Mouse (Mus musculus): ENCODE results near the gene Fam169b.
"Not testable (repeated sequence)": the region's sequence is repeated elsewhere in the genome, so short reads cannot be mapped to it uniquely, and the experiment has no call there.

Fam169b gene

DNA sequence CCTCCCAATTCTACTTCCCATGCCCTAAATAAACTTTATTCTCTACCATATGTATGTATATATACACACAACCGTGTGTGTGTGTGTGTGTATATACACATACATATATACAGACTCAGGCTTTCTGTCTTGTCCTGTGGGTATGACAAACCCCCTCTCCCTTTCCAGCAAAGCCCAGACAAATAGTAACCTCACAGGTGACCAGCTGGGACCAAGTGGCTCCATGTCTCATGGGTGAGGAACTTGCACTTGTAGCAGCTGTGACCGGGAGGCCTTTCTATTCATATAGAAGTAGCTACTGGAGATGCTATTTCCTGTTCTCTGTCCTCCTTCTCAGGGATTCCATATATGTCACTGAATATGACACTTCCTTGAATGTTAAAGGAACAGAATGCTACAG is 13.9 kb downstream of the Fam169b start:
- DNase-seq, result no peak

DNA sequence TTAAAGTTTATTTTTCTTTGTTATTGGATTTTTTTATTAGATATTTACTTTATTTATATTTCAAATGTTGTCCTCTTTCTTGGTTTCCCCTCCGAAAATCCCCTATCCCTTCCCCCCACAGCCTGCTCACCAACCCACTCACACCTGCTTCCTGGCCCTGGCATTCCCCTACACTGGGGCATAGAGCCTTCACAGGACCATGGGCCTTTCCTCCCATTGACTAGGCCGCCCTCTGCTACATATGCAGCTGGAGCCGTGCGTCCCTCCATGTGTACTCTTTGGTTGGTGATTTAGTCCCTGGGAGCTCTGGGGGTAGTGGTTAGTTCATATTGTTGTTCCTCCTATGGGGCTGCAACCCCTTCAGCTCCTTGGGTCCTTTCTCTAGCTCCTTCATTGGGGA is 14.4 kb downstream of the Fam169b start:
- DNase-seq, result not testable (repeated sequence)

DNA sequence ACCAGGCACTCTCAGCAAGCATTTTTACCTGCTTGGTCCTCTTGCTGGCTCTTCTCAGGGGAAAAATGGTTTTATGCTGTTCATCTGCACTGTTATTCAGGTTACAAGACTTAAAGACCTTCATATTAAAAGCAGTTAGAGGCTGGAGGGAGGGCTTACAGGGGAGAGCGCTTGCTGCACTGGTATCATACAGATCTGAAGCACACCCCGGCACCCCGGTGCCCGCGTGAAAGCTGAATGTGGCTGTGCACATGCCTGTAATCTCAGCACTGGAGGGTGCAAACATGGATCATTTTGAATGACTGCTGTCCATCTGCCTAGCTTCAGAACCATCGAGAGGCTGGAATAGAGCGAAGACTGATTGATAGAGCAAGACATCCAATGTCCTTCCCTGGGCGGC is 15.4 kb downstream of the Fam169b start:
- DNase-seq, result no peak

DNA sequence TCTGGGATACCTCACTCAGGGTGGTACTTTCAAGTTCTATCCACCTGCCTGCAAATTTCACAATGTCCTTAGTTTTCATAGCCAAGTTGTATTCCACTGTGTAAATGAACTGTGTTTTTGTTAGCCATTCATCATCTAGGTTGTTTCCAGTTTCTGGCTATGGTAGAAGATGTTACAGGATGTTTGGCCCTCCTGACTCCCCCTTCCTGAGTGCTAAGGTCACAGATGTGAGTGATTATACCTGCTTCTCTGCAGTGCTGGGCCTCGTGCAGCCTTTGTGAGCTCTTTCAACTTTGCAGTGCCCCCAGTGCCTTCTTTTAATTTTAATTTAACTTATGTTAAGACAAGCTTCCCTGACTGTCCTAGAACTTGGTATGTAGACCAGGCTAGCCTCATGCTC is 18.0 kb downstream of the Fam169b start:
- no peak for DNase-seq

DNA sequence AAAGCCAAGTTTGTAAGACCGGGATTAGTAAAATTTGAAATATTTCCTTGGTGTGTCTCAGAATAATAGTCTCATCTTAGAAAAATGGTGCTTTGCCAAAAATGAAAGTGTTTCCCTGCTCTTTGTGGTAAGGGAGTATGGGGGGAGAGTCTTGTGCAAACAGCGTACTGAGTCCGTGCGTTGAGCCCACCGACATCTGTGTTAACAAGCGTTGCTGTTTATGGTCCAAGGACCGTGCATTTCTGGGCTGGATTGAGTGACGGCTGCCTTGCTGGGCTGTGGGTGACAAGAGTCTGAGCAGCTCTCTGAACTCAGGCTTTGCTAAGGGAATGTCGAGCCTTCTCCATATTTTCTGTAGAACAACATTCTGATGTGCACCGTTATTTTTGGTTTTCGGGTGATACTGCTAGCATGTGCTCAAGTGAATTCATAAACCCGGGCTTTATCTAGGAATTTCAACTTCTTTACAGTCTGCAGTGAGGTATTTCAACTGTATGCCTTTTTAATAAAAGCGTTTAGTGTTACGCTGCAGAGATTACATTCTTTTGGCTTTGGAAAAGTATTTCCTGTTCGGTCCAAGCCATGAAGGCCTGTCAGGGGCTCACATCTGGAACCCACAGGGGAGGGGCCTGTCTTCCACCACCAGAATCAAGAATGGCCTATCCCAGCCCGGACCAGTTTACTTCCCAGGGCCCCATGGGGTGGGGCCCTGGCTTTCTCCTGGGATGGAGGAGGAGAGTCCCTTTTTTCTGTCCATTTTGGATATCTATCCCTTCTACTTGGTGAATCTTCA is 20.6 kb downstream of the Fam169b start:
- peak; percentile 40 for DNase-seq

DNA sequence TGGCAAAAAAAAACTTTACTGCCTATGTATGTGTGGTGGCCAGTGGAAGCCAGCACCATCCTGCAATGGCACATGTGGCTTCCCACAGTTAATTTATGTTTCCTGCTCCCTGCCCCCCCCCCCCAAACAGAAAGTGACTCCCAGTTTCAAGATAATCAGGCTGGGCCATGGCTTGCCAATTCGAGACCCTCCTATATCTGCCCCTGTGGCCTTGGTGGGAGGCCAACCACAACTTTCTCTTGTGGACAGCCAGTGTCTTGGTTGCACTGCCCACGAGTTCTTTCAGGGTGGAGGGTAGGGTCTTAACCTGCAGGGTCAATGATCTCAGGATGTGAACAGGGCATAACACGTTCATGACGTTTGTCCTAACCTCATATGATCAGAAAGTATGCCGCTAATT is 22.8 kb downstream of the Fam169b start:
- no peak for DNase-seq

DNA sequence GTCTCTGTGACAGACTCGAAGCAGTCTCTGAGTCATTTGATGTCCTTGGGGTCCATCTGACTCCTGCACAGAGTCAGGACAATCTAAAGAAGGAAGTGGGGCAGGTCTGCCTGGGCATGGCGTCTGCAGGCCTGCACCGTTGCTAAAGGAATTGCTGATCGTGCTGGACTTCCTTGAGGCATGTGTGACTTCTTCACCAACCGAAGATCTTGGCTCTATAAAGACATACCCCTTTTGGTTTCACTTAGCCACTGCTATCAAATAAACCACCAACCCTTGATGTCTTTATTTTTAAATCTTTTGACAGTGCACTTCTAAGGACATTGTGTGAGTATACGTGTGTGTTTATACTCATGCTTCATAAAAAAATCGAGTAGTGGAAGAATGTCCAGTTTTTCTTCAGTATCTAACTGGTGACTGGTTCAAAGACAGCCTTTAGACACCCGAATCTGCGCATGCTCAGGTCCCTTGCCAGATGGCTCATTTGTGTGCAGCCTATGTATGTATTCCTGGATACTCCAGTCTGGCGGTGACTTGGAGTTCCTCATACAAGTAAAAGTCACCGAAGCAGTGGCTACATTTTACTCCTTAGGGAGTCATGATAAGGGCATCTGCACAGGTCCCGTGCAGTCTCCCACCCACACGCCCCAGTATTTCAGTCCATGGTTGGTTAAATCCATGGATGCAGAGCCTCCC is 24.9 kb downstream of the Fam169b start:
- DNase-seq, result no peak

DNA sequence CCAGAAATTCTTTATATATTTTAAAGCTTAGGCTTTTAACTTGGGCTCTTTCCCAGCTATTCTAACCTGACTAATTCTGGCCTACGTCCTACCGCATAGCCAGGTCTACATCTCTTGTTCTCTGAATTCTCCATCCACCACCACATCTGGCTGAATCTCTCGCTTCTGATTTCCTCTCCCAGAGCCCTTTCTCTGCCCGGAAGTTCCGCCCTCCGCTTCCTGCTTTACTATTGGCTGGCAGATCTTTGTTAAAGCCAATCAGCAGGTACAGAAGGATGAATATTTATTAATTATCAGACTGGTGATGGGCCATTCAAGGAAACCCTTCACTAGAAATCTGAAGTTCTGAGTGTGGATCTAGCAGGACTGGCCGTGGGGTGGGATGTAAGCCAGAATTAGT is 27.5 kb downstream of the Fam169b start:
- peak; percentile 39 for DNase-seq

DNA sequence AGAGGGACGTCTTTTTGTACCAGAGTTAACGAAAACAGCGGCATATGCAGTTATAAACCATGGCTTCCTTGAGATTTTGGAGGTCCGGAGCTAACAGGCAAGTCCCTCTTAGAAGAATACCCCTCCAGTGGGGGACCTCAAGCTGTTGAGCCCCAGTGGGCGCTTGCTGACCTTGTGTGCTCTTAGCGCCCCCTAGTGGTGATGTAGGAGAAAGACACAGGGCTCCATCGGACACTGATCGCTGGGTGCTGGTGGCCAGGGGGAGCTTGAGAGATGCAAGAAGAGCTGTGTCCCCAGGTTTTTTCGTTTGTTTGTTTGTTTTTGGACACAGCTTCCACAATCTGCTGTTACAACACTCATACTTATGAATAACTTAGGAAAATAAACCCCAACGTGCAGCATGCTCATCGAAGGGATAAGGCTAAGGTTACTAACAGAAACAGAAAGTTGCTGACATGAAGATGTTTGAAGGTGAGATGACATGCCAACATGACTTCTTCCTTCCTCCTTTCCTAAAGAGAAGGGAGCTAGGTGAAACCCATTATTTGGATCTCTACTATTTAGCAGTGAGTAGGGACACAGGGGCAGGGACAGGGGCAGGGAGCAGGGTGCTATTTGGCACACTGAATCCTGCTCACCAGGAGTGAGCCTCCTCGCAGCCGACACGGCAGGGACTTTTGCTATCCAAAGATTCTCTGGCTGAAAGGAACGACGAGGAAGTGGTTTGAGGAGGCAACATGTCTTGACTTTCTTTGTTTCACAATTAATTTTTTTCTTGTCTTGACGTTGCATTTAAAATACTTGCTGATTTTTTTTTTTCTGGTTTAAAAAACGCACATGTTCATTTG is 29.2 kb downstream of the Fam169b start:
- DNase-seq, result peak; percentile 80

DNA sequence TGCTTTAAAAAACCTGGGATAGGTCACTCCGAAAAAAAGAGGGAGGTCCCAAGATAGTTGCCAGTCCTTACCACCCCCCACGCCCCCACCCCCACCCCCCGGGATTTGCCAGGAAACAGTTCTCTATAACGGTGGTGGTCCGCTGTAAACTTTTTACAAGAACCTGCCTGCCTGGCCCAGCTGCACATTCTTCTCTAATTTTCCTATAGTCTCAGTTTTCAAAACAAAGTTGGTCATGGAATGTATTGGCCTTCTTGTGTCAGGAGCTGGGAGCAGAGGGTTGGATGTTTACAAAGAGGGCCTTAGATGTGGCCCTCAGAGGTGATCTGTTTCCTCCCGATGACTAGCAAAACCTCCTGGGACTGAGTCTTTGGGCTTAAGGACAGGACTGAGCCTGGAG is 30.0 kb downstream of the Fam169b start:
- DNase-seq, result no peak

DNA sequence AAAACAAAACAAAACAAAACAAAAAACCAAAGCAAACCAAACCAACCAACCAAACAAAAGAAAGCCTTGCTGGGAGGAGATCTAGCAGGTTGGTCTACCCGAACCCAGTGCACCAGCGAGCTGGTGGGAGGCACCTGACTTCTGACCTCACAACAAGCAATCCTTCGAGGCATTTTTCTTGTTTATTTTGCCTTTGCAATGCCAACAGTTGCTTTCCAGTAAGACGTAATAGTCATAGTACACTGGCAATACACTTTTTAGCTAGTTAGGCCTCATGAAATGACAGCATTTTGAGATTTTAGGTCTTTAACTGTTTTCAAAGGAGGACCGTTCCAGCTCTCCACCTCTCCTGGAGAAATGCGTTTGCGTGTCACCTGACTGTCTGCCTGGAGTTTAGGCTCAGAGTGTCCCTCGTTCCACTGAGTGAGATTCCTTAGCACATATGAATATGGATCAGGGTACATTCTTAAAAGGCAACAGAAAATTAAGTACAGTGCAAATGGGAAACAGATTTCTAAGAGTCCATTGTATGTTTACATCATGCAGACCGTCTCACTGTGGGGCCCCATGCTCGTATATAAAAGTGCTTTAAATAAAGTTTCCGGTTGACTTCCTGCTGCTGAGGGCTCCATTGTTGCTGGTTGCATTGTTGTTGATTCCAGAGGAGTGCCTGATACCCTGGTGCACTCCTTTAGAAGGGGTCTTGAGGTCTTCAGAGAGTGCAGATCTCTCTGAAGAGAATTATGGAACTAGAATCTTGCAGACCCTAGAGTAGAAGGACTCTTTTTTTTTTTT is 32.3 kb downstream of the Fam169b start:
- no peak for DNase-seq

DNA sequence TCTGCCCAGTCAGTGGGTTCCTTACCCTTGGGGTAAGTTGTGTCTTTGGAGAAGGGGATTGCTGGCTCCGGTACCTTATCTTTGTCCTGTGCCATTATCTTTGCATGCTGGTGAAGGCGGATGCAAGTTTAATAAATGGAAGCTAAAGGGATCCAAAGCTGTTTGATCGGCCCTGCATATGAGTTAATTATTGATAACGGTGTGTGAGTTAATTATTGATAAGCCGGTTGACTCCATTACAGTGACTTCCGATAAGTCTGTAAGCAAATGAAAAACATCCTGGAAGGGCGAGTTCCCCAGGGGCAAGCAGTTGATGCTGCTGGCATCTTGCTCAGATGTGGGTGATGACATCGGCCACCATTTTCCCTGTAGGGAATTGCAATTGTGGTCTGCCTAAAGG is 33.1 kb downstream of the Fam169b start:
- DNase-seq, result no peak

DNA sequence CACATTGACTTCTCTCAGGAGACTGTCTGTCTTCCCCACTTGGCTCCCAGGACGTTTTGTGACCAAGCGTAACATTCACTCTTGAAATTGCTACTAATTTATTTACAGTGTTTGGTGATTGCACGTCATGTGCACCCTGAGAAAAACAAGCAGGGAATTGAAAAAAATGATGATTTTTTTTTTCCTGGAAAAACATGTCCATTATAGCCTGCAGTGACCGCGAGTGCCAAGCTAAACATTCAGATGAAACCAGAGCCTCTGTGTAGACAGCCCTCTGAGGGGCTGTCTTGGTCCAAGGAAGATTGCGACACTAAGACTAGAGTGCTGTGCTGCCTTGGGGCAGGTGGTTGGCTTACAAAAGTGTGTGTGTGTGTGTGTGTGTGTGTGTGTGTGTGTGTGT is 37.8 kb downstream of the Fam169b start:
- peak; percentile 37 for DNase-seq

DNA sequence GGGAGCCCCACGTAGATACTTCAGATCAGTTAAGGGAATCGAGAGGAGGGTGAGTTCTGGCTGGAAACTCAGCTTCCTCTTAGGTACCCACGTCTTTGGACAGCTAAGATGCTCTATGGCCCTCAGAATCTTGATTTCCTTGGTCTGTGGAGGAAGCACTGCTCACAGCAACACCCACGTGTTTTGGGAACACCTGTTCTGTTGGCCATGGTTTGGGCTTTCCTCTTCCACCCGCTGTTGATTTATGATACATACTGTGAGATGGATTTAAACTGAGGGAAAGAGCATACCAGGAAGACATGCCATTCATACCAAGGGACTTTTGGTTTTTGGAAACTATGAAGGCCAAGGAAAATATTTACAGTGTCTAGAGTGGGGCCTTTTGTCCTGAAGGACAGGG is 38.8 kb downstream of the Fam169b start:
- DNase-seq, result no peak

DNA sequence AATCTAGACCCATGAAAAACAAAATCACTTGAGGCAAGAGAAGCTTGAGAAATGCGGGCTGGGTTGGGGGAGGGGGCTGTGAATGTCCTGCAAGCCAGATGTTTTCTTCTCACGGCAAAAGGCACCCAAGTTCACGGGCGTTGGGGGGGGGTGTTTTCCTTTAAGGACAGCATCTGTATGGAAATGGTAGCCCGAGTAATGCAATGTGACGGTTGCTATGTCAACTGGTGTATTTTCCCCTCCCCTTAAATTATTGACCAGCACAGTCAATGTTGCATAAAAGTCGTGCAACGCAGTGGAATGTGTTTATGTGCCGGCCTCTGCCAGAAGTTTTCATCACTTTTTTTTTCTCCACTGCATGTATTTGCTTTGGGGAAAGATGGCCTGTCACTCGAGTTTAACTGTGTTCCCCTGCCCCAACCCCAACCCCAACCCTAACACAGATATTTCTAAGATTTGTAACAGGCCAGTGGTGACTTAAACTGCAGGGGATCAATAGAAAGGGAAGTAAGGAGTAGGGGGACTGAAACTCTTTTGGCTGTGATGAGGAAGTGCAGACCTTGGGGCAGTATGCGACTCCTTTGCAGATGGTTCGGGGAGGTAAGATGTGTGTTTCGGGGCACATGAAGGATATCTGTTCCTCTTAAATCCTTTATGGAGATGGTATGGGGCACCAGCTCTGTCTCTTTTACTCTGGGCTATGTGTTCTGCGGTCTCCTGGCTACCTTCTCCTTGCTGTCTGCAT is 39.6 kb downstream of the Fam169b start:
- DNase-seq, result peak; percentile 41

DNA sequence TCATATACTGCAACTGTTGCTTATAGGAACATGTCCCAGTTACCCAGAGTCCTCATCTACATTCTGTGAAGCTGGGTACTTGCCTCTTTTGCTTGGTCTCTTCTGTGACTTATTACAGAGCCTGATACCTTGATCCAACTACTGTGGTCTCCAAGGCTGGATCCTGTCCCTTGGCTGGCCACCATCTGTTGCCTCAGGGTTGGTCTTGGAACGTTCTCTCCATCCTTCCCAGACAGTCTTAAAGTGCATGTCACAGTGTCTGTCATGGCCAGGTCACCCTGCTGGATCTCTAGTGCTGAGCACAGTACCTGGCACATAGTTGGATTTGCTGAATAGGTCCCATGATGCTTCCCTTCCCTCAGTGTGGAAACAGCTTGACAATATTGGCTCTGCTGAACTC is 40.6 kb downstream of the Fam169b start:
- no peak for DNase-seq

DNA sequence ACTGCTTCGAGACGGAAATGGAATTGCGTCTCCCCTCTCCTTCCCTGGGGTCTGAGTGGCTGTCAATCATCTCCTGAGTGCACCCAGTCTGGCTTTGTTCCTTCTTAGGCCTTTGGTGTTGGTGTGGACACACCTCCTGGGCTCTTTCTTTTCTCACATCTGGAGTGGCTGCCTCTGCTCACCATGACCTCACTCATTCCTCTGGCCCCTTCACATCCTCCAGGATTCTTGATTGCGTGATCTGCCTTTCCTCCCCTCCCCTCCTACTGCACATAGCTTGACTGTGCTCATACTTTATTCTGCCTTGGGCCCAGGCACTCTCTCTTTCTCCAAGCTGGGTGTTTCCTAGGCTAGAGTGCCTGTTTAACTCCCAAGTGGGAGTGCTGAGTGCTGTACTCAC is 41.4 kb downstream of the Fam169b start:
- DNase-seq, result no peak

DNA sequence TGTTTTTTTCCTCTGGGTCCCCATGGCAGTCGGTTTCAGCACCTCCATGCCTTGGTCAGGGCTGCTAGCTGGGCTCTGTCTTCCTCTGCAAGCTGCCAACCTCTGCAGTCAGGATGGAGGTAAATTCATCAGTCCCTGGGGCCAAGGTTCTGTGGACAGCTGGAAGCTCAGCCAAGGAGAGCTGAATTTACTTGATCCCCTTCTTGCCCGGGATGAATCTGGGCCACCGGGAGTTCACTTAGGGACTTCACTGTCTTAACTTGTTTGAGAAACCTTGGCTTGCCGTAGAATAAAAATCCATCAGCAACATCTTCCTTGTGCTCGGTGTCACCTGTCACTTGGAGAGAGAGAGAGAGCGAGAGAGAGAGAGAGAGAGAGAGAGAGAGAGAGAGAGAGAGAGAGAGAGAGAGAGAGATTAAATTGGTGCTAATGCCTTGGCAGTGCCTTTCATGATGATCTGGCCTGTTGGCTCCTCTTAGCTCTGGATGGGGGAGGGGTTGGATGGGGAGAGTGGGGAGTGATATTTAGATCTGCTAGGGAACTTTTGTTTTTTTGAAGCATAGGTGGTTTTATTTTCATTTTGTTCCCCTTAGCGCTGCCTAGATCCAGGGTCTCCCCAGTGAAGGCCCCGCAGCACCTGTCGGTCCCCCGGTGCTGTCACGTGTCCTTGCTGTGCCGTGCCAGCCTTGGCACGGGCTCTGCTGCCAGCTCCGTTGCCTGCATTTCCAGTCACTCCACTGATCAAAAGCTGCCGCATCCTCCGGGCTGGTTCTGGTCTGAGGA is 44.6 kb downstream of the Fam169b start:
- DNase-seq, result no peak

DNA sequence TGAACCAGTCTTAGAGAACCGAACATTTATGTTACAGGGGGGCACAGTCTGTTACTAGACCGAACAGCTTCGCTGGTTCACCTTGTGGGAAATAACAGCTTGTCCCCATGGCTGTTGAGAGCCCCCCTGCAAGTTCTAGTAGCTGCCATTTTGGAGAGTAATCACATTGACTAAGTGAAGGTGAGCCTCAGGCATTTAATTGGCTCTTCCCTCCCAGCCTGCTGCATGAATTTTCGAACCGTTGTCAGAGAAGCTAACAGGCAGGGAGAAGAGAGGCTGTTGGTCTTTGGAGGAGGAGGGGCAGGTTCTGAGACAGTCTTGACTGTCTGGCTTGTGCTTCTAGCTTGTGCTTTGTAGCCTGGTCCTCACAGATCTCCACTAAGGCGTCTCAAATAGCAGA is 45.3 kb downstream of the Fam169b start:
- no peak for DNase-seq

DNA sequence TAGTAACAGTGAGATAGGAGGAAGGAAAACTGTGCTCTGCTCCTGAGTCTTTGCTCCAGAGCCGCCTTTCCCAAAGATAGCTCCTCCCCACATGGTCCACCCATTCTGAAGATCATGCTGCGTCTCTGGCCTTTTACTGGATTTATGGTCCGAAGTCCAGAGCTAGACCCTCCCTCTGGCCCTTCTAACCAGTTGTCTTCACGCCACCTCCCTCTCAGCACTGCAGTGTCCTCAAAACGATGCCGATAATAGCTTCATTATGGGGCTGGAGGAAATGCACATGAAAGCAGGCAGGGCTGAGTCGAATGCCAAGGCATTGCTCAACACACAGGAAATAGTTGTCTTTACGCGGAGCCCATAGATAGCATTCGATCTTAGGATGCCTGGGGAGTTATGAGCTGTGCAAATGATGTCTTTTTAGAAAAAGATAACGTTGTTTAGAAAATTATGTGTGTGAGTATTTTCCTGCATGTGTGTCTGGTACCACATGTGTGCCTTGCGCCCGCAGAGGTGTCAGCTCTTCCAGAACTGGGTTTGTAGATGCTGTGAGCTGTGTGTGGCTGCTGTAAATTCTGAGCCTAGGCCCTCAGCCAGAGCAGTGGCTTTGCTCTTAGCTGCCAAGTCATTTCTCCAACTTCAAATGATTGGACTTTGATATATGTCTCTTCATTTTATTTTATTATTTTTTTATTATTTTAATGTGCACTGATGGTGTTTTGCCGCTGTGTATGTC is 46.6 kb downstream of the Fam169b start:
- peak; percentile 65 for DNase-seq

DNA sequence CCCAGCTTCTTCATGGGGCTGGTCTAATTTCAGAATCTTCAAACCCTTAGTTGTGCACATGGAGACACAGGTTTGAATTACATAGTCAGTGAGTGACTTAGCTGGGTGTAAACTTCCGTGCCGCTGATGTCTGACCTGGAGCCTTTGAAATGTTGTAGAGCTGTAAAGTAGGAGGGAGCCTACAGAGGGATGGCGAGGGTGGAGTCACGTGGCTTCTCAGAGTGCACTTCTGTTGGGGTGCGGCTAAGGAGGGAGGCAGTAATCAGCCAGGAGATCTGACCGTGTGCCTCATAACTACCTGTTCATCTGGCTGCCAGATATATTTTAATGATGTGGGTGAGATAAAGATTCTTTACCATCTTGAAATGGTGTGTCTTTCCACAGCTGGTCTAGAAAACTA is 49.4 kb downstream of the Fam169b start:
- no peak for DNase-seq
